Mouse (Mus musculus): ENCODE data around the gene Tmppe. TPM values are rescaled to one million over a fixed set of nuclear protein-coding genes. Genes with fewer than 3 reads are reported as not detected.

Gene Tmppe
- polyA plus RNA-seq (2014; fragmentation: Illumina TruSeq; extraction: RNeasy Lipid Tissue Mini Kit (QIAGEN cat#74804); ENCODE audit: low read depth, low replicate concordance) = 1.8 TPM

GRCm38 (mm10) chr9:114400949-114401684 lies at the start of gene Tmppe, which contains the start of gene Glb1:
TSS of gene Tmppe (plus strand) at chr9:114401105.
TSS of gene Glb1 (plus strand) at chr9:114401076.

GRCm38 (mm10) chr9:114389905-114390748 lies 10.8 kb upstream of the Tmppe start, which contains the start of gene Crtap:
TSS of gene Crtap (minus strand) at chr9:114390675.

Other genes with a start within 250 kb of the Tmppe start
- gene Bcl2a1c, start 71.0 kb upstream of the Tmppe start, polyA plus RNA-seq (2014; fragmentation: Illumina TruSeq; extraction: RNeasy Lipid Tissue Mini Kit (QIAGEN cat#74804); ENCODE audit: low read depth, low replicate concordance) = not detected
- gene Crtap, start 10.4 kb upstream of the Tmppe start, polyA plus RNA-seq (2014; fragmentation: Illumina TruSeq; extraction: RNeasy Lipid Tissue Mini Kit (QIAGEN cat#74804); ENCODE audit: low read depth, low replicate concordance) = 11.4 TPM
- gene Glb1, start within 50 bp of the Tmppe start, polyA plus RNA-seq (2014; fragmentation: Illumina TruSeq; extraction: RNeasy Lipid Tissue Mini Kit (QIAGEN cat#74804); ENCODE audit: low read depth, low replicate concordance) = 17.9 TPM
- gene Ccr4, start 103.8 kb downstream of the Tmppe start, polyA plus RNA-seq (2014; fragmentation: Illumina TruSeq; extraction: RNeasy Lipid Tissue Mini Kit (QIAGEN cat#74804); ENCODE audit: low read depth, low replicate concordance) = not detected
- gene C130032M10Rik, start 114.6 kb downstream of the Tmppe start, polyA plus RNA-seq (2014; fragmentation: Illumina TruSeq; extraction: RNeasy Lipid Tissue Mini Kit (QIAGEN cat#74804); ENCODE audit: low read depth, low replicate concordance) = not detected
- not detected for gene Trim71, start 163.3 kb downstream of the Tmppe start, polyA plus RNA-seq (2014; fragmentation: Illumina TruSeq; extraction: RNeasy Lipid Tissue Mini Kit (QIAGEN cat#74804); ENCODE audit: low read depth, low replicate concordance)
- 37.3 TPM for gene Cnot10, start 239.1 kb downstream of the Tmppe start, polyA plus RNA-seq (2014; fragmentation: Illumina TruSeq; extraction: RNeasy Lipid Tissue Mini Kit (QIAGEN cat#74804); ENCODE audit: low read depth, low replicate concordance)